Mouse (Mus musculus): ENCODE data around the gene Hes7. TPM values are rescaled to one million over a fixed set of nuclear protein-coding genes. Genes with fewer than 3 reads are reported as not detected.

Hes7 gene
- 0.18 and 0.19 TPM in 2 replicates for polyA plus RNA-seq (2012; rRNA removed)

DNA sequence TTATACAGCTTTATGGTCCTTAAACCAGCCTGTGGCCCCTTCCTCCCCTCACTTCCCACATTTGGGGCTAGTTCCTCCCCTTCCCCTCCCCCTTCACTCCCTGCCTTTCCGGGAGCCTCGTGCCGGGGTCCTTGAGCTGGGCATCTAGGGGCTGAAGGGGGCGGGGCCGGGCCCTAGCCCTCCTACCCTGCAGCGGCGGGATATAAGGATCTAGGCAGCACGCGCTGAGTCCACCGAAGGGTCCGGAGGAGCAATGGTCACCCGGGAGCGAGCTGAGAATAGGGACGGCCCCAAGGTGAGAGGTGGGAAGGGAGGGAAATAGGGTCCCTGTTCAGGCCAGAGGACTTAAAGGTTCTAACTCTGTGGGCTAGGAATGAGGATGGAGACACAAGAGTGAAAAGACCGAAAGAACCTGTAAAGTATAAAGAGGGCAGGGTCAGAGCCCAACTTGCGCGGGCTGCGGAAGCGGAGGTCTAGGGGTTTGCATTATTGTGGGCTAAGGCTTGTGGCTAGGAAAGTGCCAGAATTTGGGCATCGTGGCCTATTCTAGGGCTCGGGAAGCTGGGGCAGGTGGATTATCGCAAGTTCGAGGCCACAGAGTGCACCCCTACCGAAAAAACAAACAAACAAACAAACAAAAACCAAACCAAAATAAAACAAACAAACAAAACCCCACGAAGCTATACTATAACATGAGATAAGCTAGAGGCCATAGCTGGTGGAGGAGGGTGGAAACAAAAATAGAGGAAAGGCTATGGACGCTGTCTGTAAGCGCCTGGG, at the start of gene Hes7:
TSS of gene Hes7 (plus strand) at position 184 of the 780 bp plus-strand sequence.
- TF ChIP-seq CTCF (conservative IDR thresholded peaks at IDR 0.05; ENCODE audit: insufficient read depth, insufficient read length, low read depth, low read length) (no peak), POLR2A (IDR thresholded peaks at IDR 0.05; ENCODE audit: low read depth, low read length) (no peak)
- Histone ChIP-seq H3K4me3 (ENCODE audit: insufficient read depth, low read depth, low read length) (peak within 1 kb of the TSS; percentile 62), H3K36me3 (ENCODE audit: control insufficient read depth, insufficient read depth, low read length) (no peaks in the 10 kb centered on the region), H3K4me1 (ENCODE audit: control insufficient read depth, insufficient read depth, low read length) (peaks cover 8% of the 10 kb centered on the region; the same call in 1 of the 2 replicates), H3K27ac (ENCODE audit: insufficient read depth, low read depth, low read length) (no peak within 1 kb of the TSS), H3K27me3 (replicated peaks; ENCODE audit: control insufficient read depth, insufficient read depth, low read length) (no peaks in the 10 kb centered on the region)
- DNase-seq, result no peak
- 33% methylated on average over 27 of the region's 27 CpGs for WGBS

DNA sequence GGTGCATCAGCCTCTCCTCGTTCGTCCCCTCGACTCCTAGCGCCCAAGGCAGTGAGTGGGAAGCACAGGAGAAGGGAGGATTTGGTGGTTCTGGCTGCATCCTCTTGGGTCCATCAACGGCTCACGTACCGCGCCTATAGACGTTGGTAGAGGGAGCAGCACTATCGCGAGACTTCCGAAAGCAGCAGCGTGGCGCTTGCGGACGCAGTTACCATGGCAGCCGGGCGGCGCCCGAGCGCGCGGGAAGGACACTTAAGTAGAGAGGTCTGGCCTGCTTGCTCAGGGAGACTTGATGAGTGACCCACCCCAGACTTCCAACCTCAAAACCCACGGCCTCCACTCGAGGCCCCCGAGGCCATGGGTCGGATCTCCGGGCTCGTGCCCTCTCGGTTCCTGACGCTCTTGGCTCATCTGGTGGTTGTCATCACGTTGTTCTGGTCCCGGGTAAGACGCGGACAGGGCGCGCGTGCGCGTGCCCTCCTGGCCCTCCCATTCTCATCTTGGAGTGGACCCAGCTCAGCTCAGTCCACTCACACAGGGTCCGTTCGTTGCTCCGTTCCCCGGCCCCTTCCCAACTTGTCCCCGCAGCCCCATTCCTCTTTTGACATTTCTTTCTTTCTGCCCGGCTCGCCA, 49.5 kb upstream of the Hes7 start, which contains the start of gene Tmem107:
TSS of gene Tmem107 (plus strand) at position 217 of the 633 bp plus-strand sequence.
- DNase-seq, result peak; percentile 97

DNA sequence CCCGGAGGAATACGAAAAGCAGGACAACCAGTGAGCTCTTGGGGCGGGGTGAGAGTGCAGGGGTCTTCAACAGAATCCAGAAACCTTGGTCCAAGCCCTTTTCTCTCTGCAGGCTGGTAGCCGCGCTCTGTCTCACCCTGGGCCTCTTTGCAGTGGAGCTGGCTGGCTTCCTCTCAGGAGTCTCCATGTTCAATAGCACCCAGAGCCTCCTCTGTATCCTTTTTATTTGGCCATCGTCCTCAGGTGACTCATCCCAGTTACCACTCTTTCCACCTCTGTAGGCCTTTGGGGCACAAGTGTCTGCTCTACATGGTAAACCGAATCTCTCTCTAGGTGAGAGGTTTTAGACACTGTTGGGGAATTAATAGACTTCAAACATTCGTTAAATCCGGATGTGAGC, 48.9 kb upstream of the Hes7 start:
- TF ChIP-seq CTCF (conservative IDR thresholded peaks at IDR 0.05; ENCODE audit: insufficient read depth, insufficient read length, low read depth, low read length), result no peak
- no peak for TF ChIP-seq POLR2A (IDR thresholded peaks at IDR 0.05; ENCODE audit: low read depth, low read length)
- Histone ChIP-seq H3K36me3 (ENCODE audit: control insufficient read depth, insufficient read depth, low read length) (no peaks in the 10 kb centered on the region), H3K4me3 (ENCODE audit: insufficient read depth, low read depth, low read length) (peak overlapping the region; percentile 95), H3K27ac (ENCODE audit: insufficient read depth, low read depth, low read length) (peak overlapping the region; percentile 24; the same call in 1 of the 2 replicates), H3K27me3 (replicated peaks; ENCODE audit: control insufficient read depth, insufficient read depth, low read length) (no peaks in the 10 kb centered on the region), H3K4me1 (ENCODE audit: control insufficient read depth, insufficient read depth, low read length) (peaks cover 23% of the 10 kb centered on the region; the same call in 1 of the 2 replicates)
- WGBS, result 26% methylated on average over 9 of the region's 9 CpGs
- DNase-seq, result no peak

More for the DNA sequence above, 49.5 kb upstream of the Hes7 start, which contains the start of gene Tmem107:
- H3K4me3 ChIP-seq (ENCODE audit: insufficient read depth, low read depth, low read length), result peak within 1 kb of the TSS; percentile 95
- no peaks in the 10 kb centered on the region for H3K36me3 ChIP-seq (ENCODE audit: control insufficient read depth, insufficient read depth, low read length)
- peak within 1 kb of the TSS; percentile 71 for H3K27ac ChIP-seq (ENCODE audit: insufficient read depth, low read depth, low read length)
- WGBS, result 1% methylated on average over 47 of the region's 47 CpGs
- peaks cover 24% of the 10 kb centered on the region; the same call in 1 of the 2 replicates for H3K4me1 ChIP-seq (ENCODE audit: control insufficient read depth, insufficient read depth, low read length)
- TF ChIP-seq POLR2A (IDR thresholded peaks at IDR 0.05; ENCODE audit: low read depth, low read length) (peak; percentile 92), CTCF (conservative IDR thresholded peaks at IDR 0.05; ENCODE audit: insufficient read depth, insufficient read length, low read depth, low read length) (no peak)
- no peaks in the 10 kb centered on the region for H3K27me3 ChIP-seq (replicated peaks; ENCODE audit: control insufficient read depth, insufficient read depth, low read length)

DNA sequence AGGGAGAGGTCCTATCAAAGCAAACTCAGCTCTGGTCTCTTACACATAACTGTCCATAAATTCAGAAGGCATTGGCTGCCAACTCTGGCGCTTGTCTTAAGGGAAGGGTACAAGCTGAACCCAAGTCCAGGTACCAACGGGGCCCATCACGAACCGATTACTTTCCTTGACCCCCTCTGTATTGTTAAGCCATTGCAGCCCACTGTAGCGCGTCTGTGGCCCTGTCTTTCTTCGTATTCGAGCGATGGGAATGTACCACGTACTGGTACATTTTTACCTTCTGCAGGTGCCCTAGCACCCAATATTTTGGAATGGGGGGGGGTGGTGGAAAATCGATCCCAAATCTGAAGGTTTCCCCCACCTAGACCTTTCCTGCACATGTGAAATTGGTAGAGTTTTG, 48.0 kb upstream of the Hes7 start:
- 85% methylated on average over 11 of the region's 11 CpGs for WGBS
- no peak overlapping the region for H3K4me3 ChIP-seq (ENCODE audit: insufficient read depth, low read depth, low read length)
- no peaks in the 10 kb centered on the region for H3K27me3 ChIP-seq (replicated peaks; ENCODE audit: control insufficient read depth, insufficient read depth, low read length)
- no peak for DNase-seq
- H3K27ac ChIP-seq (ENCODE audit: insufficient read depth, low read depth, low read length), result no peak overlapping the region
- no peaks in the 10 kb centered on the region for H3K36me3 ChIP-seq (ENCODE audit: control insufficient read depth, insufficient read depth, low read length)
- no peak for TF ChIP-seq POLR2A (IDR thresholded peaks at IDR 0.05; ENCODE audit: low read depth, low read length)
- no peak for TF ChIP-seq CTCF (conservative IDR thresholded peaks at IDR 0.05; ENCODE audit: insufficient read depth, insufficient read length, low read depth, low read length)
- peaks cover 16% of the 10 kb centered on the region; the same call in 1 of the 2 replicates for H3K4me1 ChIP-seq (ENCODE audit: control insufficient read depth, insufficient read depth, low read length)

DNA sequence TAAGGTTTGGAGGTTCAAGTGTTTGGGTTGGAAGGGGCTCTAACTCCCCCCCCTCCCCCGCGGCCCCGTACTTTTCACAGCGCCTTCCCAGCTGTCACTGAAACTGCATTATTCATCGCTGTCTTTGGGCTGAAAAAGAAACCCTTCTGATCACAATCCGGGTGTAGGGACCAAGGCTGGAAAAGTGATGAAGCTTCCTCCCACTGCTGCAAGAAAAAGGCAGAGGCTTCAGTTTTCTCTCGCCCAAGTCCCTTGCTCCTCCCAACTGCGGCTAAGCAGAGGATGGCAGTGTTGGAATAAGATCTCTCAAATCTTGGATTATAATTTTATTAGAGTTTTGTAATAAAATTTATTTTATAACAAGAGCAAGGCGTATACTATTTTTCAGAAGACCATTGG, 47.5 kb upstream of the Hes7 start:
- TF ChIP-seq POLR2A (IDR thresholded peaks at IDR 0.05; ENCODE audit: low read depth, low read length) (no peak), CTCF (conservative IDR thresholded peaks at IDR 0.05; ENCODE audit: insufficient read depth, insufficient read length, low read depth, low read length) (no peak)
- no peaks in the 10 kb centered on the region for H3K36me3 ChIP-seq (ENCODE audit: control insufficient read depth, insufficient read depth, low read length)
- H3K4me1 ChIP-seq (ENCODE audit: control insufficient read depth, insufficient read depth, low read length), result peaks cover 12% of the 10 kb centered on the region; the same call in 1 of the 2 replicates
- DNase-seq, result no peak
- WGBS, result 5% methylated on average over 9 of the region's 9 CpGs
- peak overlapping the region; percentile 40; the same call in 1 of the 2 replicates for H3K4me3 ChIP-seq (ENCODE audit: insufficient read depth, low read depth, low read length)
- H3K27ac ChIP-seq (ENCODE audit: insufficient read depth, low read depth, low read length), result 0 out of 2 replicates have a peak overlapping the region, but pooled peaks have one; percentile 4
- H3K27me3 ChIP-seq (replicated peaks; ENCODE audit: control insufficient read depth, insufficient read depth, low read length), result no peaks in the 10 kb centered on the region

DNA sequence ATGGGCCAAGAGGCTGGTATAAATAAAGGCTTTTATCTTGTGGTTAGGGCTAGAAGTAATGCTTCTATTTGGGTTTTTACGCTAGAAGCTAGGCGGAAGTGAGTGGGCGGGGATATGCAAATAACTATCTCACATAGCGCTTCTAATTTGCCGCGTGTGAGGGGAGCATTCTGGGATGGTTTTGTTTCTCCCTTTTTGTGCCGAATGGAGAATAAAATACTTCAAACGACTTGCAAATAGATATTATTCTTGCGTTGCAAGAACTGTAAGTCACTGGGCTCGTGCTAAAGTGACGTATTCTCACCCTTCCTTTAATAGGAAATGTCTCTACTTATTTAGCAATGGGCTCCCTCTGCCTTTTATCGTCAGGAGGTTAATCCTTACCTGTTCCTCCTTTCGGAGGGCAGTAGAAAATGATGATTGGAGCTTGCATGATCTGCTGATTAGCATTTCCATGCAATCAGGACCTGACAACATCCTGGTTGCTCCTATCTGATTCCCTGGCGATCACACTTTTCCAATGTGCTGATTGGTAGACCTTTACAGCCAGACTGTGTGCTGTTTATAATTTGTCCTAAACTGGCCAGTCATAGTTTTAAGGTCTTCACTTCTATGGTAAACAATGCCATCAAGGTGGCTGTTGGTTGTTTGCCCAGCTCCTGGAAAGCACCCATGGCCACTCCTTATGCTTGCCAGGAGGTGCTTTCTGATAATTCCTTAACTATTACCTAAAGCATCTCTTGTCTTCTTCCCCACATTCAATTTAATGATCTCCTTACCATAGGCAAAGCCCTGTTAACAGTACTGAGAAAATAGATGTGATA, 46.9 kb upstream of the Hes7 start:
- no peak for TF ChIP-seq POLR2A (IDR thresholded peaks at IDR 0.05; ENCODE audit: low read depth, low read length)
- TF ChIP-seq CTCF (conservative IDR thresholded peaks at IDR 0.05; ENCODE audit: insufficient read depth, insufficient read length, low read depth, low read length), result no peak
- Histone ChIP-seq H3K4me3 (ENCODE audit: insufficient read depth, low read depth, low read length) (peak overlapping the region; percentile 17; the same call in 1 of the 2 replicates), H3K36me3 (ENCODE audit: control insufficient read depth, insufficient read depth, low read length) (no peaks in the 10 kb centered on the region), H3K27ac (ENCODE audit: insufficient read depth, low read depth, low read length) (peak overlapping the region; percentile 100), H3K27me3 (replicated peaks; ENCODE audit: control insufficient read depth, insufficient read depth, low read length) (no peaks in the 10 kb centered on the region), H3K4me1 (ENCODE audit: control insufficient read depth, insufficient read depth, low read length) (peaks cover 11% of the 10 kb centered on the region; the same call in 1 of the 2 replicates)
- WGBS, result under 1% methylated on average over 14 of the region's 14 CpGs
- DNase-seq, result peak; percentile 96

All from kidney, adult 2 months (tissue).